Mouse (Mus musculus): ENCODE results near the gene E130114P18Rik.

DNA sequence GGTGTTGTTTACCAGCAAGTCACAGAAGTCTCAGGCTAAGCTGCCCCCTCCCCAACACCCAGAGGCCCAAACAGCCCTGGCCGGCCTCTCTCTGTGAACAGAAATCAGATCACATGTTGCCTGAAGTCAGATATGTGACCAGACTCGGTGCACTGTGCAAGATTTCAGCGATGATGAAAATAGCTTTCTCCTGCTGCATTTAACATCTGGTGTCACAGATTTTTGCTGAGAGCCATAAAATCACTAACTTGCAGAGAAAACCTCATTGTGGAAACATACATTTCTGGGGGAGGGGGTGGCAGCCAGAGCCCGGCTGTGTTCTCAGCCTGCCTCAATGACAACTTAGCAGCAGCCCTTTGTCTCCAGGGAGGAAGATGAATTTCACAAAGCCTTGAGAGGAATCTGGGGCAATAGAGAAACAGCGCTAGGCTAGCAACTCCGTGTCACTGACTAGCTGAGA lies 142.6 kb downstream of the E130114P18Rik start:
- TF ChIP-seq POLR2A (IDR thresholded peaks at IDR 0.05; ENCODE audit: borderline replicate concordance, insufficient read depth, low read length), result no peak
- no peak for TF ChIP-seq CTCF (IDR thresholded peaks at IDR 0.05; ENCODE audit: borderline replicate concordance, insufficient read depth, low read depth, low read length)
